Mouse (Mus musculus): ENCODE measurements around the gene Pmfbp1. TPM values are rescaled to one million over a fixed set of nuclear protein-coding genes. Genes with fewer than 3 reads are reported as not detected.

The Pmfbp1 gene
- polyA plus RNA-seq, 1 experiment: not detected

GRCm38 (mm10) chr8:109542748-109543519, 49.1 kb downstream of the Pmfbp1 start:
- H3K36me3 ChIP-seq (replicated peaks; ENCODE audit: low read length): peaks cover 26% of the 10 kb centered on the region
- peaks cover 3% of the 10 kb centered on the region; the same call in 1 of the 2 replicates for H3K9me3 ChIP-seq
- TF ChIP-seq GATA1 (IDR thresholded peaks at IDR 0.05; ENCODE audit: borderline replicate concordance, low read length) (no peak), FLI1 (IDR thresholded peaks at IDR 0.05; ENCODE audit: low read length) (no peak)
- peaks cover 5% of the 10 kb centered on the region for H3K27me3 ChIP-seq (replicated peaks)
- H3K4me3 ChIP-seq (replicated peaks): no peak overlapping the region
- peaks cover 35% of the 10 kb centered on the region for H3K4me1 ChIP-seq

DNA sequence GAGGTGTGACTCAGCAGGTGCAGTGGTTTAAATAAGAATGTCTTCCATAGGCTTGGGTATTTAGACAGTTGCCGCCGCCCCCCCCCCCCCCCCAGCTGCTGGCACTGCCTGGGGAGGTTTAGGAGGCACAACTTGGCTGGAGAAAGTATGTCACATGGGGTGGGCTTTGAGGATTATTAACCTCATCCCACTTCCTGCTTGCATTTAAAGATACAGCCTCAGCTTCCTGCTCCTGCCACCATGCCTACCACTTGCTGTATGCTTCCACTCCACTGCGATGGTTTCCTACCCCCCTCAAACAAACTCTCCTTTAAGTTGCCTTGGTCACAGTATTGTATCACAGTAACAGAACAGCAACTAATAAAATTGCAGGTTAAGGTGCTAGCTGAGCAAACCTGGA, 50.2 kb downstream of the Pmfbp1 start:
- H3K27me3 ChIP-seq (replicated peaks): peaks cover 1% of the 10 kb centered on the region
- peaks cover 32% of the 10 kb centered on the region for H3K4me1 ChIP-seq
- peaks cover 3% of the 10 kb centered on the region; the same call in 1 of the 2 replicates for H3K9me3 ChIP-seq
- H3K36me3 ChIP-seq (replicated peaks; ENCODE audit: low read length): peaks cover 37% of the 10 kb centered on the region
- TF ChIP-seq FLI1 (IDR thresholded peaks at IDR 0.05; ENCODE audit: low read length) (no peak), GATA1 (IDR thresholded peaks at IDR 0.05; ENCODE audit: borderline replicate concordance, low read length) (no peak)
- peak overlapping the region; percentile 46 for H3K4me3 ChIP-seq (replicated peaks)

- Histone ChIP-seq H3K27me3 (replicated peaks) (no peaks in the 10 kb centered on the region), H3K4me1 (0 out of 2 replicates have a peak, but pooled peaks cover 3% of the 10 kb centered on the region), H3K4me3 (replicated peaks) (no peak overlapping the region), H3K9me3 (no peaks in the 10 kb centered on the region), H3K36me3 (replicated peaks; ENCODE audit: low read length) (peaks cover 99% of the 10 kb centered on the region)
- TF ChIP-seq GATA1 (IDR thresholded peaks at IDR 0.05; ENCODE audit: borderline replicate concordance, low read length): no peak
- TF ChIP-seq FLI1 (IDR thresholded peaks at IDR 0.05; ENCODE audit: low read length): no peak
Observed at GRCm38 (mm10) chr8:109551663-109552062, 57.8 kb downstream of the Pmfbp1 start.

GRCm38 (mm10) chr8:109563881-109564280, 70.1 kb downstream of the Pmfbp1 start:
- H3K4me3 ChIP-seq (replicated peaks): peak overlapping the region; percentile 98
- no peaks in the 10 kb centered on the region for H3K9me3 ChIP-seq
- no peaks in the 10 kb centered on the region for H3K27me3 ChIP-seq (replicated peaks)
- peaks cover 43% of the 10 kb centered on the region for H3K4me1 ChIP-seq
- TF ChIP-seq GATA1 (IDR thresholded peaks at IDR 0.05; ENCODE audit: borderline replicate concordance, low read length): no peak
- TF ChIP-seq FLI1 (IDR thresholded peaks at IDR 0.05; ENCODE audit: low read length): no peak
- H3K36me3 ChIP-seq (replicated peaks; ENCODE audit: low read length): peaks cover 51% of the 10 kb centered on the region

DNA sequence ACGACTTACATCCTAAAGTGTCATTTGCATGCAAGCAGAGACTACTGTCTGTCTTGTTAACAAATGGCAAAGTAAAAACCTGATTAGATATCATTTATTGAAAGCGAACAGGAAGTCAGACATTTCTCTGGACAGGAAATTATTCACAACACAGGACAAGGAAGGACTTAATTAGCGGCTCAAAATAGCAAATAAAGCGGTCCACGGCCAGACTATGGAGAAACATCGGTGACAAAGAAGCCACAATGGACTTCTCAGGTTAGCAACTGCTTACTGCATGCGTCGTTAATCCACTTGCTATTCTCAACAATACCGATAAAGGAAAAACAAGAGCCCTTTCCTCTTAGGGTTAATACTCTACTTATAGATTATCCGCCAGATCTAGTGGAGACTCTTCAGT, 70.9 kb downstream of the Pmfbp1 start:
- Histone ChIP-seq H3K36me3 (replicated peaks; ENCODE audit: low read length) (peaks cover 51% of the 10 kb centered on the region), H3K4me1 (peaks cover 43% of the 10 kb centered on the region), H3K9me3 (no peaks in the 10 kb centered on the region), H3K27me3 (replicated peaks) (no peaks in the 10 kb centered on the region), H3K4me3 (replicated peaks) (peak overlapping the region; percentile 98)
- no peak for TF ChIP-seq GATA1 (IDR thresholded peaks at IDR 0.05; ENCODE audit: borderline replicate concordance, low read length)

DNA sequence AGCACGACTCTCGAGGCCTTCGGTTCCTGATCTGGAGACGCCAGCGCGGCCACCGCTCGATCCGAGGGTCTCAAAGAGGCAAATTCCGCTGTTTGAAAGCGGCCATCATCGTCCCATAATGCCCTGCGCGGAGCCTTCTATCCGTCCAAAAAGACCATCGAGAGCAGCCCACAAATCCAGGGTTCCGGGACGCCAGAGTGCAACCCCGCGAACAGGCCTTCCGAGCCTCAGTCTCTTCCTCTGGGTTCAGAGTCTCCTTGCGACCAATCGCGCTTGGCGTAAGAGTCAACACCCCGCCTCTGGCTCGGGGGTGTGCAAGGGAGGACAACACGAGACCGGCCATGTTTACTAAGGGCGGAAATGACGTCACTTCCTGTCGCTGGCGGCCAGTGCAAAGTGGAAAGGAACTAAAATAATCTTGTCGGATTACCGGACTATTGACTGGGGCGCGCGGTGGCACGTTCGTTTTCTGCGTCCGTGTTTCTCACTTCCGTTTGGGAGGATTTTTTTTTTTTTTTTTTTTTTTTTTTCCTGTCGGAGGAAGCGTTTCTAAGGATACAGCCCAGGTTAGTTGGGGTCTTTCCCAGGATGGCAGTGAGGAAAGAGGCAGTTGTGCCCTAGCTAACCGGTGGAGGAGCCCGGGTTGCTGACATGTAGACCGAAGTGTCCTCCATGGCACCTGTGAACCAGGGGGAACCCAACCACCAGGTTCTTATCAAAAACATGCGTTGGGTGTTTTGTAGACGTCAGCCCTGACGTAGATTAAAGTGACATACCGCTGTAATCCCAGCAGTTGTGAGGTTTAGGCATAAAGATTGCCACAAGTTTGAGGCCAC, 71.9 kb downstream of the Pmfbp1 start, which contains the start of the genes Dhx38 and Txnl4b:
TSS of gene Dhx38 (minus strand) at position 364 of the 836 bp plus-strand sequence.
TSS of gene Txnl4b (plus strand) at position 395 of the 836 bp plus-strand sequence.
- TF ChIP-seq FLI1 (IDR thresholded peaks at IDR 0.05; ENCODE audit: low read length) (peak; percentile 100), GATA1 (IDR thresholded peaks at IDR 0.05; ENCODE audit: borderline replicate concordance, low read length) (no peak)
- H3K4me1 ChIP-seq: peaks cover 46% of the 10 kb centered on the region
- H3K4me3 ChIP-seq (replicated peaks): peak within 1 kb of the TSS; percentile 98
- H3K36me3 ChIP-seq (replicated peaks; ENCODE audit: low read length): peaks cover 51% of the 10 kb centered on the region
- no peaks in the 10 kb centered on the region for H3K27me3 ChIP-seq (replicated peaks)
- H3K9me3 ChIP-seq: no peaks in the 10 kb centered on the region

GRCm38 (mm10) chr8:109571139-109571538, 77.3 kb downstream of the Pmfbp1 start:
- TF ChIP-seq GATA1 (IDR thresholded peaks at IDR 0.05; ENCODE audit: borderline replicate concordance, low read length) (no peak), FLI1 (IDR thresholded peaks at IDR 0.05; ENCODE audit: low read length) (no peak)
- Histone ChIP-seq H3K27me3 (replicated peaks) (peaks cover 10% of the 10 kb centered on the region), H3K9me3 (no peaks in the 10 kb centered on the region), H3K36me3 (replicated peaks; ENCODE audit: low read length) (peaks cover 72% of the 10 kb centered on the region), H3K4me3 (replicated peaks) (no peak overlapping the region), H3K4me1 (peaks cover 46% of the 10 kb centered on the region)

DNA sequence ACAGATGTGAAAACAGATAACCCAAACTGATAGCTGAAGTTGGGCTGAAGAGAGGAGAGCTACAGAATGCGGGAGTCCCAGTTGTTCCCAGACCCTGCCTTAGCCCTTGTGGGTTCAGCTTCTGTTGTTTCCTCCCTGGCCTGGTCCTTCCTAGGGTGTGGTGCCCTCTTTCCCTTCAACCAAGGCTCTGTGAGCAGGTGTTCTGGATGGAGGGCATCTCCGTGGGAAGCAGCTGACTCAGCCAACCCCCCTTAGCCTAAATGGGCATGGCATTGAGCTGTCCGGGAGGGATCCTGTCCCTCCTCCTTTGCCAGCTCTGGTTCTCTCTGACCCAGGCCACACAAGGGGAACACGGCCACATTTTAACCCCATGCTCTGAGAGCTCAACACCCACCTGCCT, 82.5 kb downstream of the Pmfbp1 start:
- peaks cover 40% of the 10 kb centered on the region for H3K36me3 ChIP-seq (replicated peaks; ENCODE audit: low read length)
- peaks cover 26% of the 10 kb centered on the region for H3K27me3 ChIP-seq (replicated peaks)
- H3K4me1 ChIP-seq: peaks cover 26% of the 10 kb centered on the region
- no peak for TF ChIP-seq FLI1 (IDR thresholded peaks at IDR 0.05; ENCODE audit: low read length)
- TF ChIP-seq GATA1 (IDR thresholded peaks at IDR 0.05; ENCODE audit: borderline replicate concordance, low read length): no peak
- H3K9me3 ChIP-seq: peaks cover 7% of the 10 kb centered on the region
- peak overlapping the region; percentile 8 for H3K4me3 ChIP-seq (replicated peaks)

DNA sequence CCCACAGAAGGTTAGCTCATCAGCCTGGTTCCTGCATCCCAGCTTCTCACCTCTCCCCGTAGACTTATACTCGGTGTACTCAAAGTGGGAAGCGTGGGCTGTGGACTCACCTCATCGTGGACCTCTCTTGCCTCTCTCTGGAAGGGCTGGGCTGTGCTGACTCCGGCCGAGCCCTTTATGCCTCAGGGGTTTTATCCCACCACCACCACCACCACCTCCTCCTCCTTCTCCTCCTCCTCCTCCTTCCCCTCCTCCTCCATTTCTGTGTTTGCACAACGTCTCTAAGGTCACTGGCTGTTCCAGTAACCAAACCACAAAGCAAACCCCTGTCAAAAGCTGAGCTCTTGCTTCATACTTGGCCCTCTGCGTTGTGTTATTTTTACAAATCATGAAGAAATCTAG, 85.1 kb downstream of the Pmfbp1 start, which contains the start of gene Hp:
TSS of gene Hp (minus strand) at position 273 of the 402 bp plus-strand sequence.
- H3K4me3 ChIP-seq (replicated peaks): peak within 1 kb of the TSS; percentile 70
- no peak for TF ChIP-seq FLI1 (IDR thresholded peaks at IDR 0.05; ENCODE audit: low read length)
- no peak for TF ChIP-seq GATA1 (IDR thresholded peaks at IDR 0.05; ENCODE audit: borderline replicate concordance, low read length)
- H3K36me3 ChIP-seq (replicated peaks; ENCODE audit: low read length): peaks cover 15% of the 10 kb centered on the region
- H3K27me3 ChIP-seq (replicated peaks): peaks cover 28% of the 10 kb centered on the region
- peaks cover 24% of the 10 kb centered on the region for H3K4me1 ChIP-seq
- H3K9me3 ChIP-seq: peaks cover 16% of the 10 kb centered on the region

All from megakaryocyte, embryonic 14.5 days (primary cell).